Mouse (Mus musculus): Measurements from ENCODE around the gene Vps11.

GRCm38 (mm10) chr9:44387221-44387620 lies 25.8 kb upstream of the Vps11 start:
- TF ChIP-seq CTCF (IDR thresholded peaks at IDR 0.05; ENCODE audit: borderline replicate concordance, insufficient read depth, low read depth, low read length), result no peak
- no peak for TF ChIP-seq POLR2A (IDR thresholded peaks at IDR 0.05; ENCODE audit: borderline replicate concordance, insufficient read depth, low read length)
